Mouse (Mus musculus): Measurements from ENCODE around the gene Rorb.

Rorb gene

DNA sequence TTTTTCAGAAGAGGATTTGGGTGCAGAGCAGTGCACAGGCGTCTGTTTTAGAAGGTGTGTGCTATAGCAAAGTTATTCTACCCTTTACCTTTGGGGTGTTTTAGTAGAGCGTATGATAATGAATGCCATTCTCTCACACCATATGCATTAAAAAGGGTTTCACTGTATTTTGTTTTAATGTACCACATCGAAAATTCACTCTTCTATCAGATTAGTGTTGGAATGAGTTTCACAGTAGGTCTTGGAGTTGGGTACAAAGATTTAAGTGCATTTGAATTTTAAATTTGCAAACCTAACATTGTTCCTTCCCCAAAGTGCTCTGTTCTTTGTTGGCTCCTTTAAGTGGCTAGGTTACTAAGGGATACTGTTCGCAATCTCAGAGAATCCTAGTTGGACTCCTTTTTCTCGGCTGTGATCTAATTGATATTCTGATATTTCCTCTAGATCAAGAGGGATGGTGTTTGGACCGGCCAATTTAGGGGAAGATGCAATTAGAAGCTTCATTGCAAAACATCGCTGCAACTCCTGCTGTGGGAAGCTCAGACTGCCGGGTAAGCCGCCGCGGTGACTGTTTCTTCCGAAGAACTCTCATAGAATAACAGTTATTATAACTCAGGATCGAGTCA, 222.4 kb downstream of the Rorb start:
- peak; percentile 15 for DNase-seq (ENCODE audit: low spot score)

DNA sequence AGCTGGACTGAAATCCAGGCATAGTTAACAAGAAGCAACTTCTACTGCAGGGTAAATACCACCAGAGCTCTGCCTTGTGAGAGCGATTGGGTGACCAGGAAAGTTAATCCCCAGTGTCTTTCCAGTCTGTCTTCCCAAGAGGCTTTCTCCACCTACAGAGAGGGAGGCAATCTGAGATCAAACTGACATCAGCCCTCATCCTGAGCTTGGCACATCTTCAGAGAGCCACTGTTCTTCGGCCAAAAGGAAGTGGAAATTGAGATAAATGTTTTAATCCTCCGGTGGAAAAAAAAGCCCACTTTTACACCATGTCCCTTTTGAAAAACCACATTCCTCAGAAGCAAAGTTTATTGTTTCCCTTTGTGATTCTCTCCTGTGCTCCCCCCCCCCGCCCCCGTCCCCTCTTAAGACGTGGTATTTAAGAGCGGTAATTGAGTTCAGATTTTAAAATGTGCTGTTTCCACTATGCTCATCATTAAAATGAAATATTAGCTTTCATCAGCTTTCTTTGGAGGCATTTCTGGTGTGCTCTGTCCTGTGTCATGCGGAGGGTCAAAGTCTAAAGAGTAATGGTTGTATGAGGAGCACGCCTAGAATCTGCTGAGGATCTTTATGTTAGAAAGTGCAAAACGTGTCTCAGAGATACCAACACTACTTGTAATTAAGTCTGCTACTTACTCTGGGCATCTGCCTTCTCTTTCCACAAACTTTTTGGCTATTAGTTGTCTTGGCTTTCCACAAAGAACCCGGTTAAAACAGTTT, 223.2 kb downstream of the Rorb start:
- peak; percentile 6 for DNase-seq (ENCODE audit: low spot score)

DNA sequence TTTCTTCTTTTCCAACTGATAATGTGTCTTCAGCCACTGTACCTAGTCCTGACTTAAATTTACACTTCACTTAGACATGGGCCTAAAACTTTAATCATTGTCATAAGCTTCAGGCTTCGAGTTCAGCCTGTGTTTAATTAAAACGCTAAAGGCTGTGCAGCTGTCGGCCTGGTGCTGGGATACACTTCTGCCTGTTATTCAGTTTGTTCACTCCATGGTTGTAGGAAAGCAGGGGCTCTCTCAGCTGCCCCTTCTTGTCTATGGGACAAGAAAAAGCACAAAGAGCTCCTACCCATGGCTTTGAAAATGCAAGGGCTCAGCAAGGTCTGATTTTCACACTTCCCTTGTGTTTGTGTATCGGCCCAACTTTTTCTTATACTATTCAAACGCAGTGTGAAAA, 229.8 kb downstream of the Rorb start:
- DNase-seq (ENCODE audit: low spot score), result no peak

Data from embryo, embryonic 10 days (tissue).